Mouse (Mus musculus) embryonic facial prominence, embryonic 10.5 days (tissue): ENCODE results near the gene Nqo1. TPM values are rescaled to one million over a fixed set of nuclear protein-coding genes. Genes with fewer than 3 reads are reported as not detected.

Source experiments
- DNase-seq: peaks from one replicate; pipeline ENCODE4 v3.0.0-alpha.2; 2017; ENCODE audit warnings: low spot score
- H3K27ac ChIP-seq: fragments of 300-500 bp; sonication (generic); replicated peaks from 2 replicates; pipeline ENCODE4 v1.5.1; 2016; ENCODE audit warnings: mild to moderate bottlenecking
- H3K27me3 ChIP-seq: fragments of 300-500 bp; sonication (generic); replicated peaks from 2 replicates; pipeline ENCODE4 v1.6.1; 2016; ENCODE audit warnings: low read depth, mild to moderate bottlenecking; ENCODE audit not compliant: poor library complexity, severe bottlenecking
- H3K36me3 ChIP-seq: fragments of 300-500 bp; sonication (generic); replicated peaks from 2 replicates; pipeline ENCODE4 v1.6.1; 2016; ENCODE audit warnings: mild to moderate bottlenecking, moderate library complexity
- H3K4me1 ChIP-seq: fragments of 300-500 bp; sonication (generic); 2 replicates; pipeline ENCODE4 v1.6.1; 2016
- H3K4me3 ChIP-seq: fragments of 300-500 bp; sonication (generic); 2 replicates; pipeline ENCODE4 v1.5.1; 2016; ENCODE audit warnings: mild to moderate bottlenecking, moderate library complexity
- H3K9me3 ChIP-seq: fragments of 300-500 bp; sonication (generic); 2 replicates; pipeline ENCODE4 v1.6.1; 2016; ENCODE audit warnings: mild to moderate bottlenecking
- WGBS: fragments of 180-500 bp; shearing (Covaris S2); methylation state at CpG from one replicate; pipeline ENCODE4 v1.1.7; 2016; 5-methylcytosine and 5-hydroxymethylcytosine counted together
- polyA plus RNA-seq: library from polyadenylated mRNA; unstranded; fragments of >200 nt; fragmentation: Nextera tagmentation; extraction: Ambion mirVana; gene quantifications from 2 replicates; pipeline ENCODE4 v1.2.1, GENCODE M21; 2016

Nqo1 gene
- 6.7 and 7.8 TPM in 2 replicates for polyA plus RNA-seq

DNA sequence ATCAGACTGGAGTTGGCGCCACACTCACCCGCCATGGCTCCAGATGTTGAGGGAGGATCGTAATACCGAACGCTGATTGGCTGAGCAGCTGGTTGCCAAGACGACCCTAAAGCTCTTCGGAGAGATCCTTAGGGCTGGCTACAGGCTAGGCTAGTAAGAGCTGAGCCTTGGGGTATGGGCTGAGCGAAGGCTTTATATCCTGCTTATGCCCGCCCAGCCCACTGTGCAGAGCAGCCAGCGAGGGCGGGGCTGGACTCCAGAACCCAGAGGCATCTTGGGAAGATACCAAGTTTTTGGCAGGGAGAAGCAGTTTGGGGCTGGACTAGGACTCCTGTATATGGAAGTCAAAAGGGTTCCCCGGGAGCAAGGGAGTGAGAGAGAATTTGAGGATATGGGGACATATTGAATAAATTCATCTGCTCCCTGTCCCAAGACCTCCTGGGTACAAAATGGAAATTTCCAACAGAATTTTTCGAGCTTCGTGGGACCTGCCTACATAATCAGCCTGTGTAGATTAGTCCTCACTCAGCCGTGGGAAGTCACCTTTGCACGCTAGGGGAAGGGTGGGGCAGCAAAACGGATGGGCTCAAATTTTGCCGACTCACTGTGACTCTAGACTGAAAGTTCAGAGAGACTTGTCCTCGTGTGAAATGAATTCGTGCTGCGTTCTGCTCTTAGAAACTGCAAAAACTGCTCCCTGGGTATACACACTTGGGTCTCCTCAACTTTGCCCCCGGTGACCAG is at the start of gene Nqo1:
TSS of gene Nqo1 (minus strand) at position 169 of the 744 bp plus-strand sequence.
- Histone ChIP-seq H3K9me3 (no peaks in the 10 kb centered on the region), H3K36me3 (peaks cover 14% of the 10 kb centered on the region), H3K27me3 (no peaks in the 10 kb centered on the region), H3K4me1 (peaks cover 48% of the 10 kb centered on the region), H3K4me3 (peak within 1 kb of the TSS; percentile 51), H3K27ac (peak within 1 kb of the TSS; percentile 78)
- 17% methylated on average over 22 of the region's 22 CpGs for WGBS
- DNase-seq = peak; percentile 87

DNA sequence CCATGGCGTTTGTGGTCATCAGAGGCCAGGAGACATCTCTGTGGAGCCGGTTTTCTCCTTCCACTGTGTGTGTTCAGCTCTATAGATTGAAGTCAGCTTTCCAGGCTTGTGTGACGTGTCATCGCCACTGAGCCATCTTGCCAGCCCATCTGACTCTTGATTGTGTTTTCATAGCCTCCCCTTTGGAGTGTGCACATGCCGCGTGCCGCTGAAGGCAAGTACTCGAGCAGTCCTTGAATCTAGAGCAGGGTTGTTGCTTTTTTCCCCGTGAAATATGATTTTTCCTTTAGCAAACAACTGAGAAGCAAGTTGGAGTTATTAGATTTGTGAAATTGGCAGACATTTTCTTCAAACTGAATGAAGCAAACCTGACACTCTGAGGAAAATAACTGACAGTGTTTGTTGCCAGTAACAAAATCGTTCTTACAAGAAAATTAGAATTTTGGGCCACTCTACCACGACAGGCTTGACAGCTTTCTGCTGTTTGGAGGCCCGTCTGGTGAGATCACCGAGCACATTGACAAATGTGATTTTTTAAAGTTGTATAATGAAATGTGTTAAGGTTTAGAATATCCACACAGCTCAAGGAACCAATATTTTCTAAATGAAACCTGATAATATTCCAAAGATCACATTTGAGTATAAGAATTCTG is 48.5 kb upstream of the Nqo1 start:
- H3K4me3 ChIP-seq = no peak overlapping the region
- no peak for DNase-seq
- peaks cover 23% of the 10 kb centered on the region for H3K4me1 ChIP-seq
- peaks cover 34% of the 10 kb centered on the region for H3K36me3 ChIP-seq
- WGBS = 91% methylated on average over 13 of the region's 13 CpGs
- H3K27ac ChIP-seq = no peak overlapping the region
- no peaks in the 10 kb centered on the region for H3K27me3 ChIP-seq
- H3K9me3 ChIP-seq = no peaks in the 10 kb centered on the region

DNA sequence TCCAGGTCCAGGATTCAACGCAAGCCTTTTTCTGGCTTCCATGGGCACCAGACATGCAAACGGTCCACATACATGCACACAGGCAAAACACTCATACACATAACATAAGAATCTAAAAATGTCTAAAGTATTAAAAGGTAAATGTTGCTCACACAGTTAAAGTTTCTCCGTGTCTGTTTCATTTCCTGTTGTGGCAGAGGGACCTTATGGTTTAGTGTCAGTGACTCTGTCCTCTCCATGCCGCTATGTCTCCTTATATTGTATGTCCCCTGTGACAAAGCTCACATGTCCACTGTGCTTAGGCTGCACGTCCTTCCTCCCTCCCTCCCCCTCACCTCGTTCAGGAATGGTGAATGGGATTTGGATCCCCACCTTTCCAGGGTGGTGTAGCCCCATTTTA is 46.6 kb upstream of the Nqo1 start:
- H3K27me3 ChIP-seq = no peaks in the 10 kb centered on the region
- DNase-seq = no peak

DNA sequence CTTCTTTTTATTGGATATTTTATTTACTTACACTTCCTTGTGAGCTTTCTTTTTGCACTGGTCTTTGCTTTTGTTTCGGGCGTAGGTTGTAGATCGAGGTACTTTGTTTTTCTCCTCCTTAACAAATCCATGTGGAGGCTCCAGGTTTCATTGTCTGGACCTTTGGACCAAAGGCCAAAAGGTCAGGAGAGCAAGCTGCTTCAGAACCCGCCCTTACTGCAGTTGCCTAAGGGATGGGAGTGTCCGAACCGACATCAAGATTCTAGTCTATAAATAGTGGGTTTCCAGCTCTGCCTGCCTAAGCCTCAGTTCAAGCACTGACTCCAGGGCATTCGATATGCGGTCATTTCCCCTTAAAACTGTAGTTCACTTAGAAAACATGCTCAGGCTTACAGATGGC is 46.1 kb upstream of the Nqo1 start:
- peaks cover 23% of the 10 kb centered on the region for H3K36me3 ChIP-seq
- 34% methylated on average over 8 of the region's 8 CpGs for WGBS
- no peak overlapping the region for H3K4me3 ChIP-seq
- peaks cover 23% of the 10 kb centered on the region for H3K4me1 ChIP-seq
- DNase-seq = no peak
- H3K27me3 ChIP-seq = no peaks in the 10 kb centered on the region
- H3K9me3 ChIP-seq = no peaks in the 10 kb centered on the region
- H3K27ac ChIP-seq = peak overlapping the region; percentile 20

More for the DNA sequence above, 46.6 kb upstream of the Nqo1 start:
- peaks cover 23% of the 10 kb centered on the region for H3K4me1 ChIP-seq
- WGBS = 73% methylated on average over 6 of the region's 6 CpGs
- H3K9me3 ChIP-seq = no peaks in the 10 kb centered on the region
- peaks cover 23% of the 10 kb centered on the region for H3K36me3 ChIP-seq
- H3K4me3 ChIP-seq = no peak overlapping the region
- peak overlapping the region; percentile 20; the same call in 1 of the 2 replicates for H3K27ac ChIP-seq

DNA sequence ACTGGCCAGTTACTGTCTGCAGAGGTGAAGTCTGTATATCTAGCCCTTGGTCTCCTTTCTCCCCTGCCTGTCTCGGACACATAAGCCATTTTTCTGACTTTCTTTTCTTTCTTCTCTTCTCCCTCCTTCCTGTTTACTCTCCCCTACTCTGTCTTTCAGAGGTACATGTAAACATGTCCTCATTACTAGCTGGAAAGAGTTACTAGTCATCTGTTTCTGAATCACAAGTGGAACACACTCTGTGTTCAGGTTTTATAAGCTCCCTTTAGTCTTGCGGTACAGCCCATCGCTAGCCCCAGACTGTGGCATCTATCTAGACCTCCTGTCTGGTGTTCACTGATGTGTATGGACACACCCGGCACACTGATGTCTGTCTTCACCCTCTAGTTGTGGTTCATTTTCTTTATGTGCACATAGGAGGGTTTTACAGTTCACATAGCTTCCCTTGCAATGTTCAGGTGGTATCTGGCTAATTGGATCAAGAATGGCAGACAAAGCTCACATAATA is 45.4 kb upstream of the Nqo1 start:
- no peak for DNase-seq
- H3K27ac ChIP-seq = peak overlapping the region; percentile 4
- H3K4me1 ChIP-seq = peaks cover 23% of the 10 kb centered on the region
- H3K4me3 ChIP-seq = no peak overlapping the region
- H3K9me3 ChIP-seq = no peaks in the 10 kb centered on the region
- WGBS = 79% methylated on average over 4 of the region's 4 CpGs
- H3K36me3 ChIP-seq = peaks cover 16% of the 10 kb centered on the region
- H3K27me3 ChIP-seq = no peaks in the 10 kb centered on the region

DNA sequence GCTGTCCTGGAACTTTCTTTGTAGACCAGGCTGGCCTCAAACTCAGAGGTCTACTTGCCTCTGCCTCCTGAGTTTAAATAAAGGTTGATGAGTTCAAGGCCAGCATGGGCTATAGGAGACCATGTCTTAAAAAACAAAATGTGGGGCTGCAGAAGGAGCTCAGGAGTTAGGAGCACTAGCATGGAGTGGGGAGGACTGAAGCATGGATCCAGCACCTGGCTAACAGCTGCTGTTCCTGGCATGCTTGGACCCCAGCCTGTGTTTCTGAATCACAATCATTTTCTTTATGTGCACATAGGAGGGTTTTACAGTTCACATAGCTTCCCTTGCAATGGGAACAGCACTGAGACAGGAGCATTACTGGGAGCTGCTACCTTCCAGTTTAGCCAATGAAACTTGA is 44.7 kb upstream of the Nqo1 start:
- no peaks in the 10 kb centered on the region for H3K9me3 ChIP-seq
- no peak overlapping the region for H3K4me3 ChIP-seq
- no peak overlapping the region for H3K27ac ChIP-seq
- DNase-seq = no peak
- peaks cover 23% of the 10 kb centered on the region for H3K4me1 ChIP-seq
- H3K36me3 ChIP-seq = peaks cover 13% of the 10 kb centered on the region
- no peaks in the 10 kb centered on the region for H3K27me3 ChIP-seq

DNA sequence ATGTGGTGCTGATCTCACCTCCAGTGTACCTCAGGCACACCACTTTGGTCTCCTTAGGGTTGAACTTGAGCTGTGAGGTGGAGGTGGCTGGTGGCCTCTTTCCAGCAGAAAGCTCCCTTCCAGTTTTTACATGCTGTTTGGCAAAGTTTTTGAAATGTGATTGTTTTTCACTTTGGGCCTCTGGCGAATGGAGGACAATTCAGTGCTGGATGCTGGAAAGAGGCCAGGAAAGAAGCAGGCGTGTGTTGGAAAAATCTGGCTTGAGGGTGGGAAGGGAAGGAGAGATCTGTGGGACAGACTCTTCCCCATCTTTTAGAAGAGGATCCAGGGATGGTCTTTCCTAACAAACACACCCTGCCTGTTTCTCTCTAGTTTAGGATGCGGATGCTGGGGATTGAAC is 41.6 kb upstream of the Nqo1 start:
- Histone ChIP-seq H3K27ac (no peak overlapping the region), H3K4me3 (no peak overlapping the region), H3K9me3 (no peaks in the 10 kb centered on the region), H3K27me3 (no peaks in the 10 kb centered on the region), H3K36me3 (peaks cover 18% of the 10 kb centered on the region; the same call in 1 of the 2 replicates), H3K4me1 (peaks cover 20% of the 10 kb centered on the region)
- no peak for DNase-seq
- 89% methylated on average over 3 of the region's 3 CpGs for WGBS

DNA sequence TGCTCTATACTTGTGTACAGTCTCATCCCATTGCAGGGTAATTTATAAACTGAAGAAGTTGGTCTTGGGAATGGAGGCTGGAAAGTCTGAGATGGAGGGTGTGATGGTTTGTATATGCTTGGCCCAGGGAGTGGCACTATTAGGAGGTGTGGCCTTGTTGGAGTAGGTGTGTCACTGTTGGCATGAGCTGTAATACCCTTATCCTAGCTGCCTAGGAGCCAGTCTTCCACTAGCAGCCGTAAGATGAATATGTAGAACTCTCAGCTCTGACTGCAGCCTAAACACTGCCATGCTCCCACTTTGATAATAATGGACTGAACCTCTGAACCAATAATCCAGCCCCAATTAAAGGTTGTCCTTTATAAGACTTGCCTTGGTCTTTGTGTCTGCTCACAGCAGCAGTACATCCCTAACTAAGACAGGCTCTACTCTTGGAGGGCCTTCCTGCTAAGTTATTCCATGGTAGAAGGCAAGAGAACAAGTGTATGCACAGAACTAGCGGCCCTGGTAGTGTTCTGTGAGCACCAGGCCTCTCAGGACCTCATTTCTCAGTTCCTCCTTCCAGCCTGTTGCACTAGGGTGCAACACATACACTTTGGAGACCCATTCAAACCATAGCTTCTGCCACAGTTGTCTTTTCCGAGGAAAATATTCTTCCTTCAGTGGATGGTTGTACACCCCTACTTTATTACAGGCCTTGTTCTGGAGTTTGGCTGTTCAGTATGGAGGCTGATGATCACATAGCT is 37.0 kb upstream of the Nqo1 start:
- peaks cover 20% of the 10 kb centered on the region for H3K4me1 ChIP-seq
- no peak for DNase-seq
- H3K9me3 ChIP-seq = no peaks in the 10 kb centered on the region
- 92% methylated on average over 3 of the region's 3 CpGs for WGBS
- H3K4me3 ChIP-seq = no peak overlapping the region
- peaks cover 18% of the 10 kb centered on the region; the same call in 1 of the 2 replicates for H3K36me3 ChIP-seq
- no peaks in the 10 kb centered on the region for H3K27me3 ChIP-seq
- H3K27ac ChIP-seq = no peak overlapping the region

DNA sequence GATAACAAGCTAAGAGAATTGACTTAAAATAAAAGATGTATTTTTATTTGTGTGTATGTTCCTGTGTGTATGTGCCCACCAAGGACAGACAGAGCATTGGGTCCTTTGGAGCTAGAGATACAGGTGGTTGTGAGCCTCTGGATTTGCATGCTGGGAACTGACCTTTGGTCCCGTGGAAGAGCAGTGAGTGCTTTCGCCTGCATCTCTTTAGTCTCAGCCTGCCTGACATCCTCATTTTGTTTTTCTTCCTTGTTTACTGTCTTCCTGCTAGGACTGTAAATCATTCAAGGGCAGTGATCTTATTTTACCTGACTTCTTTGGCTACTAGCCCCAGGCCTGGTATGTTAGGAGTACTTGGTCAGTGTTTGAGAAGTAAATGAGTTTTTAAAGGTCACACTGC is 34.7 kb upstream of the Nqo1 start:
- H3K36me3 ChIP-seq = peaks cover 15% of the 10 kb centered on the region; the same call in 1 of the 2 replicates
- H3K4me3 ChIP-seq = peak overlapping the region; percentile 89
- no peak overlapping the region for H3K27ac ChIP-seq
- WGBS = 72% methylated on average over 2 of the region's 2 CpGs
- H3K9me3 ChIP-seq = no peaks in the 10 kb centered on the region
- DNase-seq = no peak
- no peaks in the 10 kb centered on the region for H3K27me3 ChIP-seq
- peaks cover 20% of the 10 kb centered on the region for H3K4me1 ChIP-seq

DNA sequence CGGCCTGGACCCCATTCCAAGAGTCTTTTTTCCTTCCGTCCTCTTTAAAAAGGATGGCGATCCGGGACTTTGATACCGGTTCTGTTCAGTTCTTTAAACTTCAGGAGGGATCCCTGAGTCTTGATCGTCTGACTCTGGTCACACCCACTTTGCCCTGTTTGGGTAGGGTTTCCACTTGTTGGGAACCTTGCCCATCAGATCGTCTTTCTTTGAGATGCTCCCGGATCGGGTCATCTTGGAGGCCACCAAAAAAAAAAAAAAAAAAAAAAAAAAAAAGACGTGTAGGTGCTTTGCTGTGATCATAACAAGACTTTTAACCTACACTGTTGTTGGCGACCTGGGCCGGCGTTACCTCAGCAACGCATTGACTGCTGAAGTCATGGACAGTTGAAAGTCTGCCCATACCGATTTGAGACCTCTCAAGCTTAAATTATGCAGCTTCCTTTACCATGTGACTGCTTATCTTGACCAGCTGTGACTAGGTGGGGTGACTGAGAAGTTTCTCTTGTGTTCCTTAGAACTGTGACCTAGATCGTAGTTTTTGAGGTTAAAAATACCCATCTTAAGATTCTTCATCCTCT is 33.9 kb upstream of the Nqo1 start:
- no peaks in the 10 kb centered on the region for H3K27me3 ChIP-seq
- H3K4me1 ChIP-seq = peaks cover 20% of the 10 kb centered on the region
- 11% methylated on average over 16 of the region's 16 CpGs for WGBS
- H3K27ac ChIP-seq = peak overlapping the region; percentile 93
- no peaks in the 10 kb centered on the region for H3K9me3 ChIP-seq
- DNase-seq = peak; percentile 15
- H3K4me3 ChIP-seq = peak overlapping the region; percentile 89
- 0 out of 2 replicates have a peak, but pooled peaks cover 8% of the 10 kb centered on the region for H3K36me3 ChIP-seq

DNA sequence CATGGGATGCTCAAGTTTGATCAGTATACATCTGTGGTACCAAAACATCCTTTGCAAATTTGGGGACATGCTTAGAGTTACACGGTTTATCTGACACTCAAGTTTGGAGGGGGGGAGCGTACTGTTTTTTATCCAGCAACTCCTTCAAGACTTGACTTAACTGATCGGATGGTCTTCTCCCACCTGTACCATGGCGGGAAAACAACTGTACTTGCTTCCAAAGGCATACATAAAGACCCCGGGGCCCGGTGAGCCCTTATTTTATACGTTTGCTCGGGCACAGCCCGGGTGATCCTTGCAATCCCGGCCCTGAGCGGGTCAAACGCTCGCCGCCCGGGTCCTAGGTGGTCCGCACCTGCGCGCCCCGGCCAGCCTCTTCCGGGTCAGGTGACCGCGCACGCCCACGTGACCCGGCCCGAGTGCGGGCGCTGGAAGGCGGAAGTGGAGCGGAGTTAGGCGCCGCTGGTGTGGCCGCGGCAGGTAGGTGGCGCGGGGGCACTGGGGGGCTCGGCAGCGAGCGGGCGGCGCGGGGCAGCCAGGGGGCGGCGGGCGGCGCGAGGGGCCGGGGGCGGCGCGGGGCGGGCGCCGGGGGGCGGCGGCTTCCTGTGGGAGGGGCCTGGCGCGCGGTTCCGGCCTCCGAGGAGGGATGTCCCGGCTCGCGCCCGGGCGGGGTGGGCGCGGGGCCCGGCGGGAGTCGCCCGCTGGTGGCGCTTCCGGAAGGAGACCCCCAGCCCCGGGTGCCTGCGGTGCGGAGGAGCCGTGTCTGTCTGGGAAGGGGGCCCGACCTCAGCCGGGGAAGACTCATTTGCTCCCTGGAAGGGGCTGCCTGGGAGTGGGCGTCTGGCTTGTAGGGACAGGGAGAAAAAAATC is 33.2 kb upstream of the Nqo1 start, which contains the start of gene Wwp2:
TSS of gene Wwp2 (plus strand) at position 404 of the 870 bp plus-strand sequence.
- peak within 1 kb of the TSS; percentile 89 for H3K4me3 ChIP-seq
- peaks cover 20% of the 10 kb centered on the region for H3K4me1 ChIP-seq
- H3K27ac ChIP-seq = peak within 1 kb of the TSS; percentile 93
- H3K36me3 ChIP-seq = 0 out of 2 replicates have a peak, but pooled peaks cover 1% of the 10 kb centered on the region
- DNase-seq = peak; percentile 91
- no peaks in the 10 kb centered on the region for H3K27me3 ChIP-seq
- 1% methylated on average over 81 of the region's 81 CpGs for WGBS
- no peaks in the 10 kb centered on the region for H3K9me3 ChIP-seq
